Mouse (Mus musculus): ENCODE results near the gene Klhl33.
"Not testable (repeated sequence)": the region's sequence is repeated elsewhere in the genome, so short reads cannot be mapped to it uniquely, and the experiment has no call there.

Gene Klhl33

GRCm38 (mm10) chr14:50903973-50904827 lies 6.9 kb upstream of the Klhl33 start:
- no peak for DNase-seq (ENCODE audit: low spot score in 2 of 2)

- DNase-seq (ENCODE audit: low spot score in 2 of 2), result not testable (repeated sequence)
Measured at GRCm38 (mm10) chr14:50897992-50898391, 685 bp upstream of the Klhl33 start.

GRCm38 (mm10) chr14:50896747-50897373 lies 447 bp downstream of the Klhl33 start:
- DNase-seq (ENCODE audit: low spot score in 2 of 2), result peak; percentile 41 to 44

GRCm38 (mm10) chr14:50895985-50896746 lies 1.1 kb downstream of the Klhl33 start:
- DNase-seq (ENCODE audit: low spot score in 2 of 2), result peak; percentile 30 to 32

- DNase-seq (ENCODE audit: low spot score in 2 of 2), result no peak
Measured at GRCm38 (mm10) chr14:50895407-50895806, 1.9 kb downstream of the Klhl33 start.

GRCm38 (mm10) chr14:50892541-50893459 lies 4.5 kb downstream of the Klhl33 start:
- DNase-seq (ENCODE audit: low spot score in 2 of 2), result no peak

GRCm38 (mm10) chr14:50892091-50892490 lies 5.2 kb downstream of the Klhl33 start:
- no peak for DNase-seq (ENCODE audit: low spot score in 2 of 2)

GRCm38 (mm10) chr14:50891621-50892020 lies 5.7 kb downstream of the Klhl33 start:
- no peak for DNase-seq (ENCODE audit: low spot score in 2 of 2)

GRCm38 (mm10) chr14:50876236-50876950 lies 20.9 kb downstream of the Klhl33 start:
- DNase-seq (ENCODE audit: low spot score in 2 of 2), result peak; percentile 18

- DNase-seq (ENCODE audit: low spot score in 2 of 2), result peak in 1 of 2 experiments; percentile 14
Measured at GRCm38 (mm10) chr14:50875591-50876230, 21.6 kb downstream of the Klhl33 start.

GRCm38 (mm10) chr14:50875175-50875574 lies 22.1 kb downstream of the Klhl33 start:
- DNase-seq (ENCODE audit: low spot score in 2 of 2), result no peak

- no peak for DNase-seq (ENCODE audit: low spot score in 2 of 2)
Measured at GRCm38 (mm10) chr14:50871284-50871683, 26.0 kb downstream of the Klhl33 start.

GRCm38 (mm10) chr14:50870805-50871143 lies 26.5 kb downstream of the Klhl33 start:
- DNase-seq (ENCODE audit: low spot score in 2 of 2), result no peak

GRCm38 (mm10) chr14:50869889-50870804 lies 27.2 kb downstream of the Klhl33 start, which contains the start of gene Tep1:
Tep1 (minus strand) TSS chr14:50870560.
- DNase-seq (ENCODE audit: low spot score in 2 of 2), result peak; percentile 41 to 53

- DNase-seq (ENCODE audit: low spot score in 2 of 2), result no peak
Measured at GRCm38 (mm10) chr14:50868656-50869055, 28.7 kb downstream of the Klhl33 start.

- DNase-seq (ENCODE audit: low spot score in 2 of 2), result no peak
Measured at GRCm38 (mm10) chr14:50868211-50868610, 29.1 kb downstream of the Klhl33 start.

GRCm38 (mm10) chr14:50866966-50867365 lies 30.3 kb downstream of the Klhl33 start:
- DNase-seq (ENCODE audit: low spot score in 2 of 2), result no peak

- not testable (repeated sequence) for DNase-seq (ENCODE audit: low spot score in 2 of 2)
Measured at GRCm38 (mm10) chr14:50865005-50865404, 32.3 kb downstream of the Klhl33 start.

GRCm38 (mm10) chr14:50862641-50863040 lies 34.7 kb downstream of the Klhl33 start:
- DNase-seq (ENCODE audit: low spot score in 2 of 2), result no peak
